16 mouse cellular contexts compared by ENCODE assay signal in genomic region chr17:88190735-88191134, GRCm38 (mm10).
DNase-seq lines count a peak whose midpoint lies in the region; ATAC-seq lines count a peak whose summit lies in the region.
"Had no signal": no experiment of that assay in that cellular context is flagged by ENCODE, and none has a peak within 500 bp of the region (broad histone marks: within the 10 kb centered on the region; RNA-seq: fewer than 3 reads in every experiment).

No protein-coding gene starts in this region.

- no peaks in the 10 kb centered on the region for H3K9me3 ChIP-seq in midbrain, embryonic 13.5 days
- H3K9me3 ChIP-seq: limb, embryonic 12.5 days had no signal

- H3K4me3 ChIP-seq in midbrain, embryonic 13.5 days (replicated peaks), result no peak overlapping the region
- H3K4me3 ChIP-seq: left cerebral cortex, adult 2 months; limb, embryonic 12.5 days had no signal

- H3K4me1 ChIP-seq in midbrain, embryonic 13.5 days (replicated peaks), result no peaks in the 10 kb centered on the region
- H3K4me1 ChIP-seq: limb, embryonic 12.5 days had no signal

- WGBS in midbrain, embryonic 13.5 days, result 83% methylated on average over 5 of the region's 5 CpGs

- peak; percentile 40 for DNase-seq in CD4-positive, CD25-positive, alpha-beta regulatory T cell, adult 2 months (ENCODE audit: low read depth, low spot score)
- DNase-seq in MEL-GATA-1-ER (ENCODE audit: extremely low read depth, low read depth), result peak; percentile 26
- DNase-seq in splenic B cell, adult 2 months (ENCODE audit: low read depth, low spot score), result peak; percentile 95
- DNase-seq in ovary, adult 18-20 months (ENCODE audit: low spot score), result no peak
- no peak for DNase-seq in adrenal gland, postnatal 14 days
- DNase-seq: adrenal gland, postnatal 36 days; cerebellum, adult 11 months; heart, postnatal 14 days; kidney, adult 11 months; kidney, postnatal 4 days had no signal

- no peaks in the 10 kb centered on the region for H3K27me3 ChIP-seq in splenic B cell, adult 2 months (ENCODE audit: control insufficient read depth, insufficient read depth, low read length, poor library complexity, severe bottlenecking)
- no peaks in the 10 kb centered on the region for H3K27me3 ChIP-seq in midbrain, embryonic 13.5 days
- H3K27me3 ChIP-seq: limb, embryonic 12.5 days had no signal

- peak; percentile 92 for ATAC-seq in megakaryocyte progenitor cell, adult 5-6 weeks (replicated peaks; ENCODE audit: poor library complexity)
- ATAC-seq in midbrain, embryonic 13.5 days, result no peak
- ATAC-seq: forebrain, embryonic 14.5 days had no signal

- no peak overlapping the region for H3K9ac ChIP-seq in midbrain, embryonic 13.5 days (replicated peaks)
- H3K9ac ChIP-seq: limb, embryonic 12.5 days had no signal

- H3K4me2 ChIP-seq in midbrain, embryonic 13.5 days (replicated peaks), result no peak overlapping the region
- H3K4me2 ChIP-seq: limb, embryonic 12.5 days had no signal

- no peak overlapping the region for H3K27ac ChIP-seq in midbrain, embryonic 13.5 days
- H3K27ac ChIP-seq: left cerebral cortex, adult 2 months; limb, embryonic 12.5 days; macrophage had no signal

- H3K36me3 ChIP-seq in splenic B cell, adult 2 months (ENCODE audit: control insufficient read depth, insufficient read depth, low read length, poor library complexity, severe bottlenecking), result no peaks in the 10 kb centered on the region
- H3K36me3 ChIP-seq in midbrain, embryonic 13.5 days, result no peaks in the 10 kb centered on the region
- H3K36me3 ChIP-seq: limb, embryonic 12.5 days had no signal

Comparison
In these comparisons a context has a peak if more than half of its experiments do, and no peak if none do; other contexts are left out.
1. DNase-seq: peak in CD4-positive, CD25-positive, alpha-beta regulatory T cell, adult 2 months (single experiment), MEL-GATA-1-ER (single experiment) and splenic B cell, adult 2 months (single experiment); none in ovary, adult 18-20 months (single experiment) and adrenal gland, postnatal 14 days (single experiment).